Mouse (Mus musculus) liver, embryonic 14.5 days (tissue): Measurements from ENCODE around the gene Wdr46. TPM values are rescaled to one million over a fixed set of nuclear protein-coding genes. Genes with fewer than 3 reads are reported as not detected.

Experiments used
- ATAC-seq: fragments of 200-750 bp; cut with Nextera tagmentation; 2 replicates; pipeline ENCODE4 v1.8.0; 2017; ENCODE audit warnings: moderate number of reproducible peaks, mild to moderate bottlenecking, moderate library complexity; ENCODE audit not compliant: insufficient read depth
- DNase-seq, 3 experiments: peaks; one replicate each; pipeline ENCODE4 v3.0.0-alpha.2; 2012 to 2013; ENCODE audit warnings: low read depth in 3 of 3, low spot score in 3 of 3
- H3K27ac ChIP-seq: fragments of 300-500 bp; sonication (generic); 2 replicates; pipeline ENCODE4 v1.5.1; 2014; ENCODE audit warnings: moderate library complexity, mild to moderate bottlenecking, control low read depth, inconsistent platforms
- H3K27me3 ChIP-seq: fragments of 300-500 bp; sonication (generic); 2 replicates; pipeline ENCODE4 v1.6.1; 2014; ENCODE audit warnings: mild to moderate bottlenecking, low read length, moderate library complexity; ENCODE audit not compliant: control insufficient read depth, insufficient read depth
- H3K36me3 ChIP-seq: fragments of 300-500 bp; sonication (generic); replicated peaks from 2 replicates; pipeline ENCODE4 v1.6.1; 2014; ENCODE audit warnings: low read depth; ENCODE audit not compliant: control insufficient read depth, insufficient read depth
- H3K4me1 ChIP-seq, 2 experiments: fragments of 200-500 bp in 1 of 2; fragments of 300-500 bp in 1 of 2; sonication (generic) in 1 of 2; replicated peaks; 2 replicates each; pipeline ENCODE4 v1.6.1; 2012 to 2014; ENCODE audit warnings: antibody characterized with exemption in 1 of 2, inconsistent platforms in 1 of 2, low read length in 1 of 2; ENCODE audit not compliant: control insufficient read depth in 2 of 2, insufficient read depth in 2 of 2
- H3K4me2 ChIP-seq: fragments of 300-500 bp; sonication (generic); 2 replicates; pipeline ENCODE4 v1.6.1; 2014; ENCODE audit warnings: low read depth, mild to moderate bottlenecking, control low read depth, moderate library complexity
- H3K4me3 ChIP-seq, 2 experiments: fragments of 200-500 bp in 1 of 2; fragments of 300-500 bp in 1 of 2; sonication (generic) in 1 of 2; 2 replicates each; pipeline ENCODE4 v1.5.1; 2012 to 2014; ENCODE audit warnings: low read depth in 2 of 2, low read length in 2 of 2, mild to moderate bottlenecking in 2 of 2, control low read depth in 1 of 2, inconsistent platforms in 1 of 2, moderate library complexity in 1 of 2; ENCODE audit not compliant: insufficient read depth in 1 of 2
- H3K9ac ChIP-seq: fragments of 300-500 bp; sonication (generic); replicated peaks from 2 replicates; pipeline ENCODE4 v1.6.1; 2014; ENCODE audit warnings: mild to moderate bottlenecking, control low read depth, moderate library complexity
- H3K9me3 ChIP-seq: fragments of 300-500 bp; sonication (generic); 2 replicates; pipeline ENCODE4 v1.6.1; 2016; ENCODE audit warnings: low read length, mixed read lengths; ENCODE audit not compliant: control insufficient read depth
- CTCF ChIP-seq: IDR thresholded peaks from 2 replicates; pipeline ENCODE4 v1.5.1; 2016; ENCODE audit warnings: antibody characterized with exemption, low read depth, control low read depth
- EP300 ChIP-seq: IDR thresholded peaks from 2 replicates; pipeline ENCODE4 v1.6.1; 2016; ENCODE audit warnings: antibody characterized with exemption, low read depth
- WGBS: fragments of 180-500 bp; shearing (Covaris S2); extraction: QIAGEN DNeasy Blood & Tissue Kit; methylation state at CpG from one replicate; pipeline ENCODE4 v1.1.7; 2014; ENCODE audit not compliant: insufficient replicate concordance; 5-methylcytosine and 5-hydroxymethylcytosine counted together
- polyA plus RNA-seq, 2 experiments: library from polyadenylated mRNA; depleted of rRNA in 1 of 2; stranded (reverse) in 1 of 2; unstranded in 1 of 2; fragments of >200 nt; fragmentation: Nextera tagmentation in 1 of 2; extraction: Ambion mirVana in 1 of 2; gene quantifications; 2 replicates each; pipeline versions ENCODE4 v1.2.1 to v1.2.3; 2012 to 2014

The Wdr46 gene
- polyA plus RNA-seq, 2 experiments, result 8.0 to 18.9 TPM

- no peak overlapping the region for H3K4me2 ChIP-seq
- H3K27me3 ChIP-seq, result no peaks in the 10 kb centered on the region
- H3K27ac ChIP-seq, result no peak overlapping the region
- no peak for DNase-seq
- H3K4me3 ChIP-seq, result no peak overlapping the region
- 83% methylated on average over 7 of the region's 7 CpGs for WGBS
- no peak overlapping the region for H3K9ac ChIP-seq
- TF ChIP-seq CTCF (no peak), EP300 (no peak)
- no peaks in the 10 kb centered on the region for H3K9me3 ChIP-seq
- no peaks in the 10 kb centered on the region for H3K4me1 ChIP-seq
- no peak for ATAC-seq
- H3K36me3 ChIP-seq, result no peaks in the 10 kb centered on the region; the same call in 1 of the 2 replicates
Measured at GRCm38 (mm10) chr17:33962876-33963275, 22.4 kb downstream of the Wdr46 start.

GRCm38 (mm10) chr17:33965082-33965845 is 24.8 kb downstream of the Wdr46 start:
- no peaks in the 10 kb centered on the region; a peak in 1 of 4 replicates for H3K4me1 ChIP-seq
- H3K27ac ChIP-seq, result no peak overlapping the region
- DNase-seq, result no peak
- no peak overlapping the region for H3K4me2 ChIP-seq
- no peaks in the 10 kb centered on the region for H3K27me3 ChIP-seq
- H3K4me3 ChIP-seq, result no peak overlapping the region
- no peaks in the 10 kb centered on the region; the same call in 1 of the 2 replicates for H3K36me3 ChIP-seq
- no peak for TF ChIP-seq EP300
- 83% methylated on average over 17 of the region's 17 CpGs for WGBS
- H3K9me3 ChIP-seq, result no peaks in the 10 kb centered on the region
- H3K9ac ChIP-seq, result no peak overlapping the region
- ATAC-seq, result no peak

- H3K9ac ChIP-seq, result no peak overlapping the region
- DNase-seq (no peak), ATAC-seq (no peak)
Measured at GRCm38 (mm10) chr17:33965846-33966550, 25.5 kb downstream of the Wdr46 start.

GRCm38 (mm10) chr17:33968489-33968888 is 28.0 kb downstream of the Wdr46 start:
- no peak overlapping the region for H3K4me2 ChIP-seq

More at GRCm38 (mm10) chr17:33965846-33966550, 25.5 kb downstream of the Wdr46 start:
- no peak overlapping the region for H3K4me2 ChIP-seq
- no peak overlapping the region for H3K4me3 ChIP-seq
- no peaks in the 10 kb centered on the region for H3K9me3 ChIP-seq
- no peaks in the 10 kb centered on the region for H3K27me3 ChIP-seq
- no peaks in the 10 kb centered on the region; a peak in 1 of 4 replicates for H3K4me1 ChIP-seq
- TF ChIP-seq EP300 (no peak), CTCF (no peak)
- no peaks in the 10 kb centered on the region; the same call in 1 of the 2 replicates for H3K36me3 ChIP-seq
- 80% methylated on average over 16 of the region's 16 CpGs for WGBS
- no peak overlapping the region for H3K27ac ChIP-seq

GRCm38 (mm10) chr17:33968927-33969326 is 28.5 kb downstream of the Wdr46 start:
- no peak overlapping the region for H3K27ac ChIP-seq
- no peaks in the 10 kb centered on the region for H3K9me3 ChIP-seq
- no peak overlapping the region for H3K4me2 ChIP-seq
- H3K9ac ChIP-seq, result no peak overlapping the region
- no peaks in the 10 kb centered on the region; the same call in 1 of the 2 replicates for H3K36me3 ChIP-seq
- no peak overlapping the region for H3K4me3 ChIP-seq
- WGBS, result 24% methylated on average over 5 of the region's 5 CpGs
- ATAC-seq (peak; percentile 66; the same call in 1 of the 2 replicates), DNase-seq (peak in 2 of 3 experiments; percentile 42 to 57)
- TF ChIP-seq EP300, result no peak
- no peak; the same call in 1 of the 2 replicates for TF ChIP-seq CTCF
- no peaks in the 10 kb centered on the region for H3K27me3 ChIP-seq
- H3K4me1 ChIP-seq, result no peaks in the 10 kb centered on the region; a peak in 2 of 4 replicates

More at GRCm38 (mm10) chr17:33968489-33968888, 28.0 kb downstream of the Wdr46 start:
- TF ChIP-seq EP300, result no peak
- peak; percentile 97 for TF ChIP-seq CTCF
- Histone ChIP-seq H3K27ac (no peak overlapping the region), H3K27me3 (no peaks in the 10 kb centered on the region), H3K9me3 (no peaks in the 10 kb centered on the region), H3K4me1 (no peaks in the 10 kb centered on the region; a peak in 2 of 4 replicates), H3K4me3 (no peak overlapping the region), H3K9ac (no peak overlapping the region), H3K36me3 (no peaks in the 10 kb centered on the region; the same call in 1 of the 2 replicates)
- ATAC-seq (peak; percentile 61; the same call in 1 of the 2 replicates), DNase-seq (peak; percentile 59 to 71 (median 65))
- WGBS, result under 1% methylated on average over 9 of the region's 9 CpGs
